Mouse (Mus musculus) lung, postnatal 0 days (tissue): ENCODE measurements at regions not wholly inside any gene's neighbourhood (a gene's known extent, or its start where the extent isn't known, plus 50 kb on each side); places are given as distances from the start of the nearest gene placed in this dataset.

ENCODE experiments used
- CTCF ChIP-seq: IDR thresholded peaks from 2 replicates; pipeline ENCODE4 v1.5.1; 2016; ENCODE audit warnings: antibody characterized with exemption, mild to moderate bottlenecking
- EP300 ChIP-seq: IDR thresholded peaks from 2 replicates; pipeline ENCODE4 v1.6.1; 2016; ENCODE audit warnings: antibody characterized with exemption, mild to moderate bottlenecking, control low read depth

DNA sequence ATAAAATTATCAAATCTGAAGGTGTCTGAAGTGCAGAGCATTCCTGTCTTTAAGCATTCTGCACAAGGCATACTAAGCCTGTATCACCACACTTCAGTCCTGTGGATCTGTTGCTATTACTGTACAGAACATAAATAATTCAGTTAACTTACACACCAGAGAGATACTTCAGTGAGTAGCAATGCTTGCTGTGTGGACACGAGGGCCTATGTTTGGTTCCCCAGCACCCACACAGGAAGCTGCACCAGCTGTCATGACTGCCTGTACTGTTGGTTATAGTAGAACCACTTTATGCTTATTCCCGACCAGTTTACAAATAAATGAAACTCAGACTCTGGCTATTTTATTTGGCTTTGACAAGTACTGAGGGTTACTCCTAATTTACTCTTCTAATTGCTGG is 271.7 kb downstream of the Slc30a10 start:
- TF ChIP-seq CTCF, result no peak
- TF ChIP-seq EP300, result no peak
